Mouse (Mus musculus) lung, postnatal 0 days (tissue): ENCODE data around the gene 4930404N11Rik. TPM values are rescaled to one million over a fixed set of nuclear protein-coding genes. Genes with fewer than 3 reads are reported as not detected.

Source experiments
- ATAC-seq: fragments of 200-750 bp; cut with Nextera tagmentation; 2 replicates; pipeline ENCODE4 v1.8.0; 2017; ENCODE audit warnings: moderate library complexity
- DNase-seq: peaks from one replicate; pipeline ENCODE4 v3.0.0-alpha.2; 2016; ENCODE audit warnings: low spot score
- H3K27ac ChIP-seq: fragments of 300-500 bp; sonication (generic); 2 replicates; pipeline ENCODE4 v1.5.1; 2014; ENCODE audit warnings: antibody characterized with exemption, mild to moderate bottlenecking, low read length, mixed read lengths
- H3K27me3 ChIP-seq: fragments of 300-500 bp; sonication (generic); replicated peaks from 2 replicates; pipeline ENCODE4 v1.6.1; 2014; ENCODE audit warnings: low read length, mixed read lengths; ENCODE audit not compliant: insufficient read depth
- H3K36me3 ChIP-seq: fragments of 300-500 bp; sonication (generic); 2 replicates; pipeline ENCODE4 v1.6.1; 2014; ENCODE audit warnings: low read length, mixed read lengths; ENCODE audit not compliant: insufficient read depth
- H3K4me1 ChIP-seq: fragments of 300-500 bp; sonication (generic); 2 replicates; pipeline ENCODE4 v1.6.1; 2014; ENCODE audit warnings: antibody characterized with exemption, low read depth, low read length, mixed read lengths; ENCODE audit not compliant: insufficient read depth
- H3K4me2 ChIP-seq: fragments of 300-500 bp; sonication (generic); replicated peaks from 2 replicates; pipeline ENCODE4 v1.6.1; 2014; ENCODE audit warnings: low read depth, mild to moderate bottlenecking, low read length, moderate library complexity, mixed read lengths
- H3K4me3 ChIP-seq: fragments of 300-500 bp; sonication (generic); 2 replicates; pipeline ENCODE4 v1.5.1; 2014; ENCODE audit warnings: low read depth, low read length
- H3K9ac ChIP-seq: fragments of 300-500 bp; sonication (generic); replicated peaks from 2 replicates; pipeline ENCODE4 v1.6.1; 2014; ENCODE audit warnings: low read depth, mild to moderate bottlenecking
- H3K9me3 ChIP-seq: fragments of 300-500 bp; sonication (generic); 2 replicates; pipeline ENCODE4 v1.6.1; 2016; ENCODE audit warnings: low read length, mixed read lengths
- CTCF ChIP-seq: IDR thresholded peaks from 2 replicates; pipeline ENCODE4 v1.5.1; 2016; ENCODE audit warnings: antibody characterized with exemption, mild to moderate bottlenecking
- EP300 ChIP-seq: IDR thresholded peaks from 2 replicates; pipeline ENCODE4 v1.6.1; 2016; ENCODE audit warnings: antibody characterized with exemption, mild to moderate bottlenecking, control low read depth
- WGBS: fragments of 180-500 bp; shearing (Covaris S2); extraction: QIAGEN DNeasy Blood & Tissue Kit; methylation state at CpG from one replicate; pipeline ENCODE4 v1.1.7; 2014; 5-methylcytosine and 5-hydroxymethylcytosine counted together
- polyA plus RNA-seq: library from polyadenylated mRNA; unstranded; fragments of >200 nt; fragmentation: Nextera tagmentation; extraction: Ambion mirVana; gene quantifications from 2 replicates; pipeline ENCODE4 v1.2.1, GENCODE M21; 2015

Gene 4930404N11Rik
- polyA plus RNA-seq, 1 experiment from 2014 or later, result 5.4 TPM

- TF ChIP-seq EP300 (no peak), CTCF (peak; percentile 61)
- Histone ChIP-seq H3K4me1 (peaks cover 5% of the 10 kb centered on the region; the same call in 1 of the 2 replicates), H3K9ac (no peak overlapping the region), H3K4me3 (no peak overlapping the region), H3K27me3 (0 out of 2 replicates have a peak, but pooled peaks cover 8% of the 10 kb centered on the region), H3K4me2 (no peak overlapping the region), H3K27ac (no peak overlapping the region), H3K36me3 (no peaks in the 10 kb centered on the region), H3K9me3 (no peaks in the 10 kb centered on the region)
- WGBS, result 47% methylated on average over 8 of the region's 8 CpGs
- DNase-seq, result peak; percentile 53
- ATAC-seq, result no peak
These were observed 21.0 kb downstream of the 4930404N11Rik start for GRCm38 (mm10) chr10:81344421-81345161.

- ATAC-seq, result no peak
- H3K9me3 ChIP-seq, result no peaks in the 10 kb centered on the region
- H3K27ac ChIP-seq, result no peak within 1 kb of the TSS
- TF ChIP-seq CTCF (no peak), EP300 (no peak)
- H3K27me3 ChIP-seq, result 0 out of 2 replicates have a peak, but pooled peaks cover 8% of the 10 kb centered on the region
- H3K4me2 ChIP-seq, result peak within 1 kb of the TSS; percentile 94
- peak within 1 kb of the TSS; percentile 48 for H3K9ac ChIP-seq
- WGBS, result 4% methylated on average over 43 of the region's 67 CpGs
- no peaks in the 10 kb centered on the region for H3K36me3 ChIP-seq
- peaks cover 5% of the 10 kb centered on the region; the same call in 1 of the 2 replicates for H3K4me1 ChIP-seq
- H3K4me3 ChIP-seq, result peak within 1 kb of the TSS; percentile 60
- DNase-seq, result no peak
These were observed 22.7 kb downstream of the 4930404N11Rik start, which contains the start of gene Gipc3 for GRCm38 (mm10) chr10:81342686-81343505. Gene Gipc3, minus strand, starts transcription at chr10:81343266.

GRCm38 (mm10) chr10:81341333-81341949 lies 24.2 kb downstream of the 4930404N11Rik start:
- H3K4me2 ChIP-seq, result no peak overlapping the region
- 0 out of 2 replicates have a peak, but pooled peaks cover 8% of the 10 kb centered on the region for H3K27me3 ChIP-seq
- H3K4me1 ChIP-seq, result peaks cover 3% of the 10 kb centered on the region; the same call in 1 of the 2 replicates
- H3K9ac ChIP-seq, result no peak overlapping the region
- peak; percentile 71 for DNase-seq
- no peak overlapping the region for H3K4me3 ChIP-seq
- no peaks in the 10 kb centered on the region for H3K36me3 ChIP-seq
- WGBS, result 34% methylated on average over 16 of the region's 16 CpGs
- ATAC-seq, result peak; percentile 23; the same call in 1 of the 2 replicates
- H3K9me3 ChIP-seq, result no peaks in the 10 kb centered on the region
- no peak overlapping the region for H3K27ac ChIP-seq
- TF ChIP-seq CTCF (peak; percentile 86), EP300 (no peak)

GRCm38 (mm10) chr10:81340551-81341332 lies 24.9 kb downstream of the 4930404N11Rik start:
- Histone ChIP-seq H3K27me3 (0 out of 2 replicates have a peak, but pooled peaks cover 8% of the 10 kb centered on the region), H3K4me2 (no peak overlapping the region), H3K4me1 (peaks cover 3% of the 10 kb centered on the region; the same call in 1 of the 2 replicates), H3K36me3 (no peaks in the 10 kb centered on the region), H3K9me3 (no peaks in the 10 kb centered on the region), H3K4me3 (no peak overlapping the region), H3K27ac (no peak overlapping the region), H3K9ac (no peak overlapping the region)
- TF ChIP-seq EP300, result no peak
- peak; percentile 6; the same call in 1 of the 2 replicates for ATAC-seq
- DNase-seq, result peak; percentile 36
- 46% methylated on average over 17 of the region's 17 CpGs for WGBS

- DNase-seq (no peak), ATAC-seq (no peak)
- WGBS, result 74% methylated on average over 4 of the region's 4 CpGs
- Histone ChIP-seq H3K27me3 (no peaks in the 10 kb centered on the region), H3K27ac (0 out of 2 replicates have a peak overlapping the region, but pooled peaks have one; percentile 78), H3K36me3 (no peaks in the 10 kb centered on the region), H3K4me3 (no peak overlapping the region), H3K4me2 (no peak overlapping the region), H3K9me3 (no peaks in the 10 kb centered on the region), H3K4me1 (0 out of 2 replicates have a peak, but pooled peaks cover 5% of the 10 kb centered on the region), H3K9ac (no peak overlapping the region)
- TF ChIP-seq EP300 (no peak), CTCF (no peak)
These were observed 29.1 kb downstream of the 4930404N11Rik start for GRCm38 (mm10) chr10:81336558-81336957.
